Comparison of ENCODE assay signal across 25 mouse cellular contexts in the genomic region with DNA sequence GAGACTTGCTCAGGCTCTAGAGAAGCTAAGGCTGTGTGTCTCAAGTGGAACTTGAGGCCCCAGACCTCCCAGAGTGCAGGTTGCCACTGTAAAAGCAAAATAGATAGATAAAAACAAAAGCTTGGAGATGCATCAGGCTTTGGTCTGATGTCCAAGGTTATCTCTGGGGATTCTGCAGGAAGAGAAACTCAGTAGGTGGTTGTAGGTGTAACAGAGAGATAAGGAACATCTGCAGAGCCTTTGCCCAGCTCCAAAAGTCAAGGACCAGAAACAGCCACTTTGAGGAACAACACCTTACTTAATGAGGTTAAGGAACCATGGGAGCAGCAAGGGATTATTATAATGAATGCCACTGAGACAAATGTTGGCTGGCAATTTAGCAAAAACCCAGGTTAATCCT.
DNase-seq lines count a peak whose midpoint lies in the region; ATAC-seq and TF ChIP-seq lines count a peak whose summit lies in the region.
"Had no signal": no experiment of that assay in that cellular context is flagged by ENCODE, and none has a peak within 500 bp of the region (broad histone marks: within the 10 kb centered on the region; RNA-seq: fewer than 3 reads in every experiment).

No protein-coding gene starts in this region.

- H3K9ac ChIP-seq in liver, embryonic 12.5 days, result no peak overlapping the region
- no peak overlapping the region for H3K9ac ChIP-seq in liver, postnatal 0 days (replicated peaks)
- H3K9ac ChIP-seq: embryonic facial prominence, embryonic 13.5 days; embryonic facial prominence, embryonic 15.5 days; forebrain, embryonic 12.5 days had no signal

- 0 out of 2 replicates have a peak, but pooled peaks have one; percentile 24 for ATAC-seq in liver, embryonic 12.5 days
- ATAC-seq in liver, postnatal 0 days, result no peak
- ATAC-seq in G1E (ENCODE audit: extremely low read depth, insufficient number of reproducible peaks, low FRiP score, poor library complexity, severe bottlenecking), result peak; percentile 46
- ATAC-seq: CD4-positive, CD25-positive, alpha-beta regulatory T cell, adult 4 months; forebrain, embryonic 14.5 days; forebrain, embryonic 16.5 days had no signal

- H3K4me2 ChIP-seq in liver, embryonic 12.5 days, result no peak overlapping the region
- H3K4me2 ChIP-seq in liver, postnatal 0 days (ENCODE audit: low read depth, low read length), result no peak overlapping the region
- H3K4me2 ChIP-seq: embryonic facial prominence, embryonic 13.5 days; embryonic facial prominence, embryonic 15.5 days; forebrain, embryonic 12.5 days had no signal

- TF ChIP-seq CTCF in liver, postnatal 0 days (IDR thresholded peaks at IDR 0.05; ENCODE audit: low read depth), result no peak
- TF ChIP-seq CTCF in G1E (IDR thresholded peaks at IDR 0.05; ENCODE audit: low read depth, low read length), result no peak

- H3K4me1 ChIP-seq in liver, embryonic 12.5 days, result peaks cover 18% of the 10 kb centered on the region
- H3K4me1 ChIP-seq in liver, postnatal 0 days (ENCODE audit: insufficient read depth), result no peaks in the 10 kb centered on the region
- H3K4me1 ChIP-seq in G1E (ENCODE audit: insufficient read depth, low read depth, low read length), result peaks cover 69% of the 10 kb centered on the region
- H3K4me1 ChIP-seq: embryonic facial prominence, embryonic 13.5 days; embryonic facial prominence, embryonic 15.5 days; forebrain, embryonic 10.5 days; forebrain, embryonic 12.5 days had no signal

- no peaks in the 10 kb centered on the region for H3K36me3 ChIP-seq in liver, embryonic 12.5 days
- no peaks in the 10 kb centered on the region for H3K36me3 ChIP-seq in liver, postnatal 0 days (replicated peaks; ENCODE audit: insufficient read depth, low read length)
- H3K36me3 ChIP-seq in G1E (replicated peaks), result no peaks in the 10 kb centered on the region
- H3K36me3 ChIP-seq: embryonic facial prominence, embryonic 13.5 days; embryonic facial prominence, embryonic 15.5 days; forebrain, embryonic 10.5 days; forebrain, embryonic 12.5 days had no signal

- H3K9me3 ChIP-seq in liver, embryonic 12.5 days (replicated peaks), result no peaks in the 10 kb centered on the region
- H3K9me3 ChIP-seq in liver, postnatal 0 days (ENCODE audit: low read length), result no peaks in the 10 kb centered on the region
- H3K9me3 ChIP-seq in G1E (replicated peaks), result no peaks in the 10 kb centered on the region
- H3K9me3 ChIP-seq: embryonic facial prominence, embryonic 13.5 days; embryonic facial prominence, embryonic 15.5 days; forebrain, embryonic 10.5 days; forebrain, embryonic 12.5 days had no signal

- H3K27me3 ChIP-seq in liver, embryonic 12.5 days (replicated peaks), result no peaks in the 10 kb centered on the region
- no peaks in the 10 kb centered on the region for H3K27me3 ChIP-seq in liver, postnatal 0 days (ENCODE audit: insufficient read depth, low read length)
- no peaks in the 10 kb centered on the region for H3K27me3 ChIP-seq in G1E (ENCODE audit: insufficient read depth, low read length)
- H3K27me3 ChIP-seq: embryonic facial prominence, embryonic 13.5 days; embryonic facial prominence, embryonic 15.5 days; forebrain, embryonic 12.5 days had no signal

- no peak overlapping the region for H3K4me3 ChIP-seq in liver, embryonic 12.5 days
- no peak overlapping the region for H3K4me3 ChIP-seq in liver, postnatal 0 days (ENCODE audit: low read depth, low read length)
- H3K4me3 ChIP-seq in G1E (ENCODE audit: low read depth, low read length), result no peak overlapping the region; the same call in 1 of the 2 replicates
- H3K4me3 ChIP-seq: embryonic facial prominence, embryonic 13.5 days; embryonic facial prominence, embryonic 15.5 days; erythroblast, embryonic 14.5 days; forebrain, embryonic 10.5 days; forebrain, embryonic 12.5 days had no signal

- no peak overlapping the region for H3K27ac ChIP-seq in liver, embryonic 12.5 days
- H3K27ac ChIP-seq in liver, postnatal 0 days (ENCODE audit: low read depth), result no peak overlapping the region
- H3K27ac ChIP-seq: embryonic facial prominence, embryonic 13.5 days; embryonic facial prominence, embryonic 15.5 days; forebrain, embryonic 10.5 days; forebrain, embryonic 12.5 days had no signal

- no peak for TF ChIP-seq EP300 in liver, postnatal 0 days (IDR thresholded peaks at IDR 0.05; ENCODE audit: low read depth)

- no peak for DNase-seq in liver, postnatal 0 days
- DNase-seq in G1E (ENCODE audit: low spot score), result peak; percentile 22
- DNase-seq in MEL-GATA-1-ER (ENCODE audit: extremely low read depth, low read depth), result peak; percentile 32
- no peak for DNase-seq in testis, postnatal 10 days (ENCODE audit: low spot score)
- DNase-seq in right cerebral cortex, postnatal 4 days, result no peak
- DNase-seq: adrenal gland, adult 2 months; adrenal gland, postnatal 10 days; adrenal gland, postnatal 25 days; B cell, adult 2 months; cerebellum, adult 11 months; cerebellum, adult 18-20 months; cerebellum, adult 8-10 months; cerebellum, adult 9-11 months; cerebellum, postnatal 14 days; cerebellum, postnatal 36 days; embryo, embryonic 11 days had no signal

Comparison
In these comparisons a context has a peak if more than half of its experiments do, and no peak if none do; other contexts are left out.
1. DNase-seq: peak in G1E (single experiment) and MEL-GATA-1-ER (single experiment); none in liver, postnatal 0 days (single experiment), testis, postnatal 10 days (single experiment) and right cerebral cortex, postnatal 4 days (single experiment).